Mouse (Mus musculus) adrenal gland, postnatal 25 days (tissue): Measurements from ENCODE around the gene Brip1. TPM values are rescaled to one million over a fixed set of nuclear protein-coding genes. Genes with fewer than 3 reads are reported as not detected.

Experiments used
- DNase-seq: peaks from one replicate; pipeline ENCODE4 v3.0.0; 2021; ENCODE audit warnings: mixed read lengths
- total RNA-seq: library from RNA; stranded (reverse); gene quantifications from 2 replicates; pipeline ENCODE4 v1.2.3, GENCODE M21; 2021

Brip1 gene
- total RNA-seq, 1 experiment from 2014 or later, result 2.9 TPM

- DNase-seq, result no peak
Observed at GRCm38 (mm10) chr11:86022439-86022838, 178.6 kb downstream of the Brip1 start.

- no peak for DNase-seq
Observed at GRCm38 (mm10) chr11:86020033-86020432, 181.0 kb downstream of the Brip1 start.

- DNase-seq, result no peak
Observed at GRCm38 (mm10) chr11:86016242-86016641, 184.8 kb downstream of the Brip1 start.

GRCm38 (mm10) chr11:86013087-86013486 is 187.9 kb downstream of the Brip1 start:
- no peak for DNase-seq

- DNase-seq, result no peak
Observed at GRCm38 (mm10) chr11:86010458-86010857, 190.5 kb downstream of the Brip1 start.

GRCm38 (mm10) chr11:86008211-86008905 is 192.6 kb downstream of the Brip1 start:
- no peak for DNase-seq

Other genes with a start within 250 kb of the Brip1 start
- gene Ints2, start 56.4 kb upstream of the Brip1 start, total RNA-seq, result 17.4 and 21.0 TPM in 2 replicates
- gene Med13, start 156.4 kb upstream of the Brip1 start, total RNA-seq, result 48.9 and 54.1 TPM in 2 replicates